Mouse (Mus musculus) spleen, adult 2 months (tissue): ENCODE data around the gene Myo16.

Source experiments
- CTCF ChIP-seq: fragments of 200-500 bp; IDR thresholded peaks from 2 replicates; pipeline ENCODE4 v1.5.1; 2011; ENCODE audit warnings: mild to moderate bottlenecking, inconsistent platforms; ENCODE audit not compliant: insufficient read depth, insufficient read length, insufficient replicate concordance; ENCODE audit errors: extremely low read depth
- POLR2A ChIP-seq: fragments of 200-500 bp; IDR thresholded peaks from 2 replicates; pipeline ENCODE4 v1.6.1; 2011; ENCODE audit warnings: low read depth, low read length, inconsistent platforms

- no peak for TF ChIP-seq CTCF
- TF ChIP-seq POLR2A = no peak
Measured at GRCm38 (mm10) chr8:10462271-10462670, 308.6 kb downstream of the Myo16 start.
